Mouse (Mus musculus) testis, adult 2 months (tissue): ENCODE results near the gene Abhd16a.

Source experiments
- CTCF ChIP-seq: fragments of 200-500 bp; IDR thresholded peaks from 2 replicates; pipeline ENCODE4 v1.5.1; 2012; ENCODE audit warnings: low read depth, mild to moderate bottlenecking, inconsistent platforms, low read length, moderate library complexity; ENCODE audit not compliant: control insufficient read depth, insufficient read depth, insufficient replicate concordance
- POLR2A ChIP-seq: fragments of 200-500 bp; IDR thresholded peaks from 2 replicates; pipeline ENCODE4 v1.6.1; 2012; ENCODE audit warnings: low read depth, mild to moderate bottlenecking, inconsistent platforms, low read length, moderate library complexity; ENCODE audit not compliant: control insufficient read depth

DNA sequence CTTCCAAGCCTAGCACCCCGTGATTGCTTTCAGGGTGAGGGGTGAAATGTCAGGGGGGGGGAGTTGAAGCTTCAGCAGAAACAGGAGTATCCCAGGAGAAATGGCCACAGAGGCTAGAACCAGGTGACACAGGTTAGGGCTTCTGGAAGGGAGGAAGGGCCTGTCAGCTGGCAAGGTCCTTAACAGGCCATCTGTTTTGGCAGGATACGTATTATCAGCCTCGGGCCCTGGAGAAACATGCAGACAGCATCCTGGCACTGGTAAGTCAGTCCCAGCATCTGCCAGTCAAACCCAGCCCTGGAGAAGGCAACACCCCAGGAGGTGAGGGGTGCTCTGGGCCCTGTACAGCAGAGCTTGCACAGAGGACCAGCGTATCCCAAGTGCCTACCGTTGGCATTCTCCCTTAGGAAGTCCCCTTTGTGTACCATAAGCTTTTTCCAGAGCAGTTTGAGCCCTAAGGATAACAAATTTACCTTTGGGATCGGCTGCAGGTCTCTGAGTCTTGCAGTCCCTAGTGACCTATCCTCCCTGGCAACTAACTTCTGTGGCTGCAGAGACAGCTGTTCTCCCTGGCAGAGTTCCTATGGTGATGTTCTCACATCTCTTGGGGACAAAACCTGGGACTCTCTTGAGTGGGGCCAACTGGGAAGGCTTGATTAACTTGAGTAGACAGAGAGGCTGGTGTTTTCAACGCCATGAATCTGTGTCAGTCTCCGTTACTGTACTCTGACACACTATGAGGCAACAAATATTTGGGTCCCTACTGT is 1.3 kb downstream of the Abhd16a start:
- TF ChIP-seq POLR2A (no peak), CTCF (no peak)
